Mouse (Mus musculus): ENCODE measurements around the gene Kcna3.
A peak's percentile ranks its signal among the peaks of the same experiment; 100 is the strongest.

Kcna3 gene

GRCm38 (mm10) chr3:107035521-107036457, at the start of gene Kcna3:
Kcna3 (plus strand) TSS chr3:107036169.
- DNase-seq = peak; percentile 43 to 70

GRCm38 (mm10) chr3:106991334-106991733, 44.6 kb upstream of the Kcna3 start:
- DNase-seq = no peak

DNA sequence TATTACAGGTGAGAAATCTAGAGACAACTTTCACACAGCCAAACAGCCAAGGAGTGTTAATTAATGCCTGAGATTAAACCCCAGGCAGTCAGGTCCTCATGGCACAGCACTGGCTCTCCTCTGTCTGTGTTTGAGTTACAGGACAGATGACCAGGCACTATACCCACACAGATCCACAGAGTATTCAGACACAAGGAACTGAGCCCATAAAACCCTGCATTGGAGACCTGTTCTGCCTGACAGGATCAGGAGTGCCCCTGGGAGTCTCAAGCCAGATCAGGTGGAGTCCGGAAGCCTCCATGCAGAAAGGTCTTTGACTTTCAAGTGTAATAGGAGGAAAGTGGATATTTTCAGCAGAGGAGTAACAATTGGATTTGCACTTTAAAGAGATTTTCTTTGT, 40.6 kb upstream of the Kcna3 start:
- no peak for DNase-seq

DNA sequence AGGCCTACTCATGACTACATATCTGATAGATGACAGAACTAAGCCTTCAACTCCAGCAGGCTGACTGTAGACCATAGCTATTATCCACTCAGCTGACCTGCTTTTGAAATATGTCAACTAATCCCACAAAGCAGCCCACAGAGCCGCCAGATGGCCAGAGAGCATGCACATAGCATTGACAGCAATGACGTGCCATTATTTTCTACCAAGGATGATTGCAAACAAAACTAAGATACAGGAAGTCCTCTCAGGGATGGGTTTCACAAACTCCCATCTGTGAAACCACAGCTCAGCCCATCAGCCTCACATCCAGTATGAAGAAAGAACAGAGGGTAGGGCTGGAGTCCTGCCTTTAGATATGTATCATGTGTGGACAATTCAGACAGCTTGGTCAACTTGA, 39.8 kb upstream of the Kcna3 start:
- no peak for DNase-seq

GRCm38 (mm10) chr3:106998370-106998769, 37.6 kb upstream of the Kcna3 start:
- DNase-seq = no peak

DNA sequence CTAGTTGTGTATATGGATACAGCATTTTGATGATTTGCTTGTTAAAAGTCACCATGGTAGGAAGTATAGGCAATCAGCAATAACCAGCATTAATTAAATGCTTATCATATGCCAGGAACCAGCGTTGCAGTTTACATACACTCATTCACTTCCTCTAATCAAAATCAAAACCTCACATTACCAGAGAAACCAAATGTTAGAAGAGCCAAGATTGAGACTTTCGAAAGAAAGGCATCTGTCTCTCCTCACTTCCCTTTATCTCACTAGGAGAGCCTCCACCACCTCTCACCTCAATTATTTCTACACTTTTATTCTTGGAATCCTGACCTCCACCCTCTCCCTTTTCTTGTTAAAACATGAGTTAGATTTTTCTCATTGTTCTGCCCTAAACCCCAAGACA, 35.8 kb upstream of the Kcna3 start:
- no peak for DNase-seq

DNA sequence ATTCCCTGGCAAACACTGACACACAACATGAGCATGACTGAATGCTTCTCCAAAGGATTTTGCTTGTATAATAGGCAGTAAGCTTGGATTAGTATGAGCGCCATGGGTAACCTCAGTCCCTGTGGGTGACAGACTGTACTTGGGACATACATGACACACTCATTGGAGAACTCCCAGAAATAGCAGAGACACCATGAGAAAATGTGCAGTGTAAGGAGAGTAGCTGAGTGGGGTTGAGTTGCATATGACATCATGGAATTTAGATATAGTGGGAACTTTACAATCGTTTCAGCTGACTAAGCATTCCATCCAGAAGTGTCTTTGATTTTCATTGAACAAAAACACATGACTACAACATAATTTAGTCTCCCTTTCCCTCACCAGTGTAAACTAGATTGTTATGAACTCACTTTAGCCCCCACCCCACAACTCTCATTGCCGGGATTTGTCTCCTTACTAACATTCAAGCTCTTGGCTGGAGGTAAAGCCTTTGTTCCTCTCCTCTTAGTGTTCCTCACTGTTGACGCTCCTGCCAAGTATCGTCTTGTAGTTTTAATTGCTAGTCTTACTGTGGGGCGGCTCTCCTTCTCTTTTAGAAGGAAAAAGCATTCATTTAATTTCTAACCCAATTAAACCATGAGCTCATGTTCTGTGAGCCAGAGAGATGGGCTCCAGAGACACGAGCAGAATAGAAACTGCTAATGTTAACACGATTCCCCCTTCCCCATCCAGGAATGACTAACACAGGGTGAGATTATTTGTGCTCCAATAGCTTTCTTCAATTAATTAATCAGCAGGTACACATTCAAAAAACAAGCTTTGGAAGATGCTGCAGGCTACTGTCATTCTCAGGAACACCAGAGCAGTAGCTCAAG, 33.5 kb upstream of the Kcna3 start:
- DNase-seq = no peak

GRCm38 (mm10) chr3:107009329-107010076, 26.5 kb upstream of the Kcna3 start:
- DNase-seq = no peak

- no peak for DNase-seq
Measured at GRCm38 (mm10) chr3:107018286-107018685, 17.7 kb upstream of the Kcna3 start.

DNA sequence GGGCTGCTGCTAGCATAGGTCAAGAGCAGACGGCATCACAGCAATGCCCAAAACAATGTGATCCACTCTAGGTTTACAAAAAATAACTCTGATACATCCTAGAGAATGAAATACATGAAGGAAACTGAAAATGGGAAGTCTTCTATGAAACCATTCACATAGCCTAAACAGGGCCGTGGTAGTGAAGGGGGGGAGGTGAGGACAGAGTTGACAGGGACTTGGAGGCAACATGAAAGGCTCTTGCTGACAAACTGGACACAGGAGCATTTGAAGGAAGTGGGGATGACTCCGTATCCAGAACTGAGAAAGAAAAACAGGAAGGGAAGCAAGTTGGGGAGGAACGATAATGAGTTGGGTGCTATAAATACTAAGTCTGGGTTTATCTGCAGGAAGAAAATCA, 4.4 kb upstream of the Kcna3 start:
- no peak for DNase-seq

GRCm38 (mm10) chr3:107034776-107035175, 1.2 kb upstream of the Kcna3 start:
- DNase-seq = no peak

DNA sequence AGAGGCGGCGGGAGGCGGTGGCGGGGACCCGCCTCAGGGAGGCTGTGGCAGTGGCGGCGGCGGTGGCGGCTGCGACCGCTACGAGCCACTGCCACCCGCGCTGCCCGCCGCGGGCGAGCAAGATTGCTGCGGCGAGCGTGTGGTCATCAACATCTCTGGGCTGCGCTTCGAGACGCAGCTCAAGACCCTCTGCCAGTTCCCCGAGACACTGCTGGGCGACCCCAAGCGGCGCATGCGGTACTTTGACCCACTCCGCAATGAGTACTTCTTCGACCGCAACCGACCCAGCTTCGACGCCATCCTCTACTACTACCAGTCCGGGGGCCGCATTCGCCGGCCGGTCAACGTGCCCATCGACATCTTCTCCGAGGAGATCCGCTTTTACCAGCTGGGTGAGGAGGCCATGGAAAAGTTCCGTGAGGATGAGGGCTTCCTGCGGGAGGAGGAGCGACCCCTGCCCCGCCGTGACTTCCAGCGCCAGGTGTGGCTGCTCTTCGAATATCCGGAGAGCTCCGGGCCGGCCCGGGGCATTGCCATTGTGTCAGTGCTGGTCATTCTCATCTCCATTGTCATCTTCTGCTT, 580 bp downstream of the Kcna3 start:
- DNase-seq = peak in 1 of 2 experiments; percentile 9

- no peak for DNase-seq
Measured at GRCm38 (mm10) chr3:107037105-107037504, 1.1 kb downstream of the Kcna3 start.

GRCm38 (mm10) chr3:107037536-107038155, 1.7 kb downstream of the Kcna3 start:
- DNase-seq = no peak

DNA sequence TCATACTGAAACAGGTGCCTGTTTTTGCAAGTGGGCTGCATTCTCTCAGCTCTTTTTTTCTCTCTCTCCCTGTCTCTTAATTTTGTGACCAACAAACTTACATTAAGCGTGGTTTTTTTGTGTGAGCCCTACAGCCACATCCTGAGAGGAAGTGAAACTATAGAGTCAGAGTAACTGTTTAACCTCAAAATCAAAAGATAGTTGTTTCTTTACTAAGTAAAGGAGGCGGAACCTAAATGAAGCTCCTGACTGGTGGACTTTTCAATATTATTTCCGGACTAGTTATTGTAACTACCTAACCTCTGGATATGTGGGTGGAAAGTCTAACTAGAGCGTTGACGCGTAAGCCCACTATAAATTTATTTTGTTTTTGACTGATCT, 2.2 kb downstream of the Kcna3 start:
- no peak for DNase-seq

GRCm38 (mm10) chr3:107038661-107039223, 2.8 kb downstream of the Kcna3 start:
- DNase-seq = no peak

GRCm38 (mm10) chr3:107039306-107039705, 3.3 kb downstream of the Kcna3 start:
- DNase-seq = no peak

GRCm38 (mm10) chr3:107040408-107040807, 4.4 kb downstream of the Kcna3 start:
- no peak for DNase-seq

- DNase-seq = no peak
Measured at GRCm38 (mm10) chr3:107041718-107042117, 5.7 kb downstream of the Kcna3 start.

- DNase-seq = no peak
Measured at GRCm38 (mm10) chr3:107061468-107061867, 25.5 kb downstream of the Kcna3 start.

- no peak for DNase-seq
Measured at GRCm38 (mm10) chr3:107062771-107063170, 26.8 kb downstream of the Kcna3 start.
